Mouse (Mus musculus) lung, postnatal 4 days (tissue): ENCODE data around the gene Pttg1ip.

Source experiments
- DNase-seq, 2 experiments: peaks; one replicate each; pipeline ENCODE4 v3.0.0; 2021

Gene Pttg1ip

DNA sequence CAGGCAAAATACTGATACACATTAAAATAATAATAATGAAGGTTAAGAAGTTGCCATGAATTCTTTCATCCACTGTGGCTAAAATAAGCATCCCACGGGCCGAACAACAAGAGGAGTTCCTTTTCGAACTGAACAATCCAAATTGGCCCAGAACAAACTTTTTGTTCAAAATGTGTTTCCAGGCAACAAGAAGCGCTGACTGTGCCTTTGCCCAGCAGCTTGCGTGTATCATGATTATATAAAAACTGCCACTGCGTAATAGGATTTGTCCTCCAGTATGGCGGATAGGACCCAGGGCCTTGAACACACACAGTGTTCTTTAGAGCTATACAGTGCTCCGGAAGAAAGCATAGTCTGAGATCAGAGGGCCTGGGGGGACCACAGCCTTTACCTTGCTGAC is 27.1 kb downstream of the Pttg1ip start:
- no peak for DNase-seq

DNA sequence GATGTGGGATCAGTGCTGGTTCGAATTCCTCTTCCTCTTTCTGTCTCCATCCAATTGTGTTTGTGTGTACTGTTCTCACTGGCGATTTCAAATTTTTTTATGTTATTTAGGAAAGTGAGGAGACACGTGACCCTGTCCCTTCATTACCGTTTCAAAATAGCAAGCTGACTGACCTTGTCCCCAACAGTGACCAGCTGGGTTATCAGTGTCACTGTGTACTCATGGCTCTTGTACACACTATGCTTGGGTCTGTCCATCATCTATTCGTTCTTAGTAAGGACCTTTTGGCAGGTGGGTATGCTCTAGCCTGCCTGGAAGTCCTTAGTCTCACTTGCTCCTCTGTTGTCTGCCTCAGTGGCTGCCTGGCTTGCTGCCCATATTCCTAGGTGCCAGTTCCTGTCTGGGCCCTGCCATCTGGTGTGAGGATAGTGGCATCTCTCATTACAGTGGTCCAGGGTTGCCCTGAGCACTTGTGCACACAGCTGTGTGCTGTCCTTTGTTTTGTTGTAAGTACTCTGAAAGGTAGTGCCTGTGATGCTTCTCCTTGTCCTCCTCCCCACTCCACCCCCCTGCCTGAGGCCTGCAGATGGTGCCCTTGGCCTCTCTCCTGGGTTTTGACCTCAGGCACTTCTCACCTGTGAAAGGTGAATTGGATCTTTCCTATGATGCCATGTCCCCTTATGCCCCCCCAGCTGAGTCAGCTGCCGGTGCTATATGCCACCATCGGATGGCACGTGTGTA is 28.9 kb downstream of the Pttg1ip start:
- no peak for DNase-seq

DNA sequence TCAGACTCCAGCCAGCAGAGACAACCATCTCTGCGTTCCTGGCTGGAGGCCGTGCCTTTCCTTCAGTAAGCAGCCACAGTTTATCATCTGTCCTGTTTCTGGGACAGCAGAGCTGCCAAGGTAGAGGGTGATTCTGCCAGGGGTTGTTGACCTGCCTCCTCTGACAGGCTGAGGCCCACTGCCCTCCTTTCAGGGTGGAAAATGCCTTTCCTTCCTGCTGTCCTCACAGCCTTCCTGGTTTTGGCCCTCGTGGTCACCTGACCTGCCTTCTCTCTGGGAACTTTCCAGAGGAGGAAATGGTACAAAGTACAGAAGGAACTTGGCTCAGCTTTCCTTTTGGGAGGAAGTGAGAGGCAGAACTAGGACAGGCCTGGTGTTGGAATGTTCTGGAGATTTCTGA is 31.9 kb downstream of the Pttg1ip start:
- peak; percentile 51 to 73 for DNase-seq

DNA sequence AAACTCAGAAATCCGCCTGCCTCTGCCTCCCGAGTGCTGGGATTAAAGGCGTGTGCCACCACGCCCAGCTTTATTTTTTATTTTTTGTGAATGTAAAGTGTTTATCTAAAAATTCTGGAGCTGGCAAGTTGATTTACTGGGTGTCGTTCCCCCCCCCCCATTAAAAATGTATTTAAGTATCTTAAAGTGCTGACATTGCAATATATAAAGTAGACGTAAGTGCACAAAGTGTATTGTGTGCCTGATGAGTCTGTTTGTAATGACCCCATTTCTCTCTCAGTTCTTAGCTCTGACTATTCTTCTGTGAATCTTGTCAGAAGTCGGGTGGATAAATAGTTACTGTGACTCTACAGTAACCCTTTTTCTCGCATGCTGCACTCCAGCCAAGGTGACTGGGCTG is 34.1 kb downstream of the Pttg1ip start:
- no peak for DNase-seq

DNA sequence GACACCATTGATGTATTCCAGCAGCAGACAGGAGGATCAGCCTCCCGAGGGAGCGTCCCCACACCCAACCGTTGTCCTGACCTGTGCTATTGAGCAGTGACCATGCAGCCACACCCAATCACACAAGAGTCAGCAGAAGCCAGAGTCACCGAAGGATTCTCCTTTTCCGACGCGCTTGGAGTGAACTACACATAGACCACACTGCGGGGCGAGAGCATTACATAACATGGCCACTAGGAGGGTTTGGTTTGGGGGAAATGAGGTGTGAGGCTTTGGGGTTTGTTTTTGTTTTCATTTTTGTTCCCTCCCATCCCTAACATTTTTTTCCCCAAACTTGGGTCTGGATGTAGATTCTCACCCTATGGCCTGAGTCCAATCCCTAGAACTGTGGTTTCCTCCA is 34.6 kb downstream of the Pttg1ip start:
- no peak for DNase-seq

DNA sequence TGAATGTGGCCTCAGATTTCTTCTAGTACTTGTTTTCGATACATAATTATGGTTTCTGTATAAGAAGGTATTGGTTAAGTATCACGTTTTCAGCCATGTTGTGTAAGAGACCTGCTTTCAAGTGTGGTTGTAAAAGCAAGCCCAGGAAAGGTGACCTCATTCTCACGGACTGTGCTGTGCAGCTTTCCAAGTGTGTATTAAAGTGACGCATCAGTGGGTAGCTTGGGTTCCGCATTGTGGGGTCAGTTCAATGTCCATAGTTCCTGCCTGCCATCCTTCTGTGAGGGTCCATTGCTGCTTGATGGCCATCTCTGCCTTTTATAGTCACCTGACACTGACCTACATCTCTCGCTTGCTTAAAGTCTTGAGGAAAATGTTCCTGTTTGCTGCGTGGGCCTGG is 35.4 kb downstream of the Pttg1ip start:
- no peak for DNase-seq

DNA sequence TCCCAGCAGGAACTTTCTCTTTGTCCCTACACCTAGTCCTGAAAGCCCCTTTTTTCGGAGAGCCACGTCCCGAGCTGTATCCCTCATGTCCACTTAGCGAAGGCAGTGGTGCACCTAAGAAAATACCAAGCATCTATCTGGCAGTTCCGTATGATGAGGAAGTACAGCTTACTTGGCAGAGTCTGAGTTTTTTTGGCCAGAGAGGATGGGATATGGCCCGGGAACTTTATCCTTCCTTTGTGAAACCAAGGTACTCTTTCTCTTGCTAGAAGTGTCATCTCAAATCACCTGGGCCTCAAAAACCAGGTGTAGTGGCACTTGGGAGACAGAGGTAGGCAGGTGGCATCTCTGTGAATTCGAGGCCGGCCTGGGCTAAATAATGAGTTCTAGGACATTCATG is 40.0 kb downstream of the Pttg1ip start:
- peak in 1 of 2 experiments; percentile 20 for DNase-seq

DNA sequence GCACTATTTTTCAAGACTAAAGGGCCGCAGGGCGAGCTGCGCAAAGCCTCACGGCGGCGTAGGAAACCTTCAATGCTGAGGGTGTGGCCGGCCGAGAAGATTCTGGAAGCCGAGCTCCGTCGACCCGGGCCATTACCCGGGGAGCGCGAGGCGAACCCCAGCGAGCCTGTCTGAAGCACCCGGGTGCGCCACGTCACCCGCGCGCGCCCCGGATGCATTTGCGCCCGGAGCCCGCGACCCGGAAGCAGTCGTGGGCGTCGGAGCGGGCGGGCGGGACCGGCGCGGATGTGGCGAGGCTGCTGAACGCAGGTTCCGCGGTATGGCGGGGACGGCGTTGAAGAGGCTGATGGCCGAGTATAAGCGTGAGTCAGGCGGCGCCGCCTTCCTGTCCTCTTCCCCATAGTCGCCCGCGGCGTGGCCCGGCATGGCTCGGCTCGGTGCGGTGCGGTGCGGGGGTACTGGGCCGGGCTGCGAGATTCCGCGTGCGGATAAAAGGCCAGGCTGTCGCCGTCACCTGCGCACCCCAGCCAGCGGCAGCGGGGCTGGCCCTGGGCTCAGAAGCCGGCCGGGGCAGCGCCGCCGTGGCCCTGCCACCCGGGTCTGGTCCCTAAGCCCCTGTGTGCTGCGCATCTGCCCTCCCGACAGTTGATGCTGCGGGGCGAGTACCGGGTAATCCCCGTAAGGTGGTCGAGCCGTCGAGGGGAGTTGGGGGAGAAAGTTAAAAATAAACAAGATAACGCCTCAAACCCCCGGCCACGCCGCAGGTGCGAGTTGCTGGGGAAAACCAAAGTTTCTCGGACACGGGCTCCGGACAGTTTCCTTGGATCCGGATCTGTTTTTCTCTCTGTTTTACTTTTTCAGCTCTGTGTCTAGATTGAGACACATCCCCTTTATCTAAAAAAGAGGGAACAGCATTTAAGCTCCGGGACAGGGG is 40.8 kb downstream of the Pttg1ip start, which contains the start of gene Ube2g2:
Gene Ube2g2 (plus strand): TSS at position 221 of the 934 bp plus-strand sequence.
- peak; percentile 96 to 97 for DNase-seq

DNA sequence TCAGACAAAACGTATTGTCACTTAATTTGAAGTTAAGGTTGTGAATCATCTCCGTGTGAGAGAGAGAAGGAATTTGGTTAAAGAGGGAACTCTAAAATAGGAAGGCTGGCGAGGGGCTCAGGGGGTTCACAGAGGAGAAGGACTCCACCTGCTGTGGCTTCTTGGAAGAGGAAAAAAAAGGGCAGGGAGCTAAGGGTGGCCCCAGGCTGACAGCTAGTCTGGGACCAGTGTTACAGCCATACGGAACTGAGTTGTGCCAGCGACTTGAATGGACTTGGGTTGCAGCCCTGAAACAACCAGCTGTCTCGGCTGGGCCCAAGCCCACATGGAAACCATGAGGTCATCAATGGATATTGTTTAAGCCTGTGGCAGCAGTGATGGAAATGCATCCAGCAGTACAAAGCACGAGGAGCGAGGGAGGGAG is 41.6 kb downstream of the Pttg1ip start:
- DNase-seq, result peak; percentile 63 to 84

DNA sequence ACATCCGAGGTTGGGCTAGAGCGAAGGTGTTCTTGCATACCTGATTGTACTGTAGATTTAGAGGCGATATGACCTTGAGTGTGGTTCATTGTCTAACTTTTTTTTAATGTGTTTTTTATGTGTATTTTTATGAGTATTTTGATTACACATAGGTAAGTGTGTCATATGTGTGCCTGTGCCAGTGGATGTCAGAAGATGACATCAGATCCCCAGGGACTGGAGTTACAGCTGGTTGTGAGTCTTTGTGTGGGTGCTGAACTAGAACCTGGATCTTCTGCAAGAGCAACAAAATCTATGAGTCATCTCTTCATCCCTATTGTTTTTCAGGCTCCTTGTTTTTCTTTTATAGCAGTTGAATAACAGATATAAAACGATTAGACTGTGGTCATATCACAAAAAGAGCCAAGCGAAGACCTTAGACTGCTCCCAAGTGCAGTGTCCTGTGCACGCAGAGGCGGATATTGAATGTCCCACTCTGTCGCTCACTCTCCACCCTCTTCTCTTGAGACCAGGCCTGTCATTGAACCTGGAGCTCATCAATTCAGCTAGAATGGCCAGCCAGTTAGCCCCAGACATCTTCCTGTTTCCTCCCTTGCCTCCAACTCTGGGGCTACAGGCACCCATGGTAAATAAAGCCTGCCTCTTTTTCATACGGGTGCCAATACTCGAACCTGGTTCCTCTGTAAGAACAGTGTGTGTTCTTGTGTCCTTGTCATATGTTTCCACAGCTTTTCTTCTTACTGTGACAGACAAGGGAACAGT is 42.3 kb downstream of the Pttg1ip start:
- no peak for DNase-seq

DNA sequence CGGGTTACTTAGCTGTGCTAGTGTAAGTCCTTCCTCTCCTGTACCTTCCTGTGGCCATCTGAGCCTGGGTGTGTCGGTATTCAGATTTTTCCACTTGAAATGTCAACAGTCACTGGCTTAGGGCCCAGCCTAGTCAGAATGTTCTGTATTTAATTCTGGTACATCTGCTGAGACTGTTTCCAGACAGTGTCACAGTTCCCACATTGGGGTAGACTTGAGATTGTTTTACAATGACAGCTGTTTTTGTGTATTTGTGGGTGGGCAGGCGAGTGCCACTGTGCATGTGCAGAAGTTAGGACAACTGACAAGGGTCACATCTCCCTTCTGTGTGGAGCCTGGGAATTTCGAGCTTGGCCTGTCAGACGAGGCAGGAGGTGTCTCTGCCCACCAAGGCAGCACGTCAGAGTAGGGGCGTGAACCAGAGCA is 43.1 kb downstream of the Pttg1ip start:
- peak; percentile 46 to 55 for DNase-seq

DNA sequence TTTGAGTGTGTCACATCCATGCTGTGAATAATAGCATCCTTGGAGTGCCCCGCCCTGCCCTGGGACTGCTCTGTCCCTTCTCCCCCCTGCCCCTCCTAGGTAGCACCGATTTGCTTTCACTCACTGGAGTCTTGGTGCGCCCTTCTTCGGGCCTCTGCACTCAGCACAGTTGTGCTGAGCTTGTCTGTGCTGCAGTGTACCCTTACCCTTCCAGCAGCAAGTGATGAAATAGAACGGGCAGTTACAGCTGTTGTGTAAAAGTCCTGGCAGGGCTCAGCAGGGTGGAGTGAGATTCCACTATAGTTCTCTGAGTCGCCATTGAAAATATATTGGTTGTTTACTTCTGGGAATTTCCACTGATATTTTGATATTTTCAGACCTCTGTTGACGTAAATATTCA is 44.5 kb downstream of the Pttg1ip start:
- no peak for DNase-seq

DNA sequence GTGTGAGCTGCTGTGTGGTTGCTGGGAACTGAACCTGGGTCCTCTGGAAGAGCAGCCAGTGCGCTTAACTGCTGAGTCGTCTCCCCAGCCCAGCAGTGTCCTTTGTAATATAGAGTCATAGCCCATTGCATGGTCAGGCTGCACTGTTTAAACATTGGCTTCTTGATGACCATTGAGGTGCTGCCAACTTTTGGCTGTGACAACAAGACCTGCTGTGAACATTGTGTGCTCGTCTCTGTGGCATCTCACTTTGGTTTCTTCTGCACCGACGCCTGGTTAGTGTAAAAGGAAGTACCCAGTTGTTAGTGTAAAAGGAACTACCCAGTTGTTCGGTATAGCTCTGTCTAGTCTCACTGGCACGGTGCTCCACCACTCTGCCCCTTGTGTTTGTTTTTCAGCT is 45.1 kb downstream of the Pttg1ip start:
- DNase-seq, result no peak

DNA sequence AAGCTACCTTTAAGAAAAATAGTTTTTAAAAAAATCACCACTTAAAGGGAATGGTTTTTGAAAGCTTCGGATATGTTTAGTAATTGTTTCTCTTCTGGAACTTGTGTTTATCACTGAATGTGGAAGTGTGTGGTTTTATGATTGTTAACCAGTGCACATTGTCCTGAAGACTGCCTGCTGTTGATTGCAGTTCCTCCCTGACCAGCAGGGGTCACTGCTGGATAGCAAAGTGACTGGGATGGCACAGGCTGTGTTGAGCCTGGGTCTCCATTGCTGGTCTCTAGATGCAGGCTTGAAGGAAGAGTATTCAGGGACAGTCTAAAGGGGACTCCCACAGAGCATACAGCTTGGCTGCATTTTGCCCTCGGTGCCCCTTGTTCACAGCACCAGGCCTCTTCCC is 46.0 kb downstream of the Pttg1ip start:
- peak; percentile 78 to 88 for DNase-seq

DNA sequence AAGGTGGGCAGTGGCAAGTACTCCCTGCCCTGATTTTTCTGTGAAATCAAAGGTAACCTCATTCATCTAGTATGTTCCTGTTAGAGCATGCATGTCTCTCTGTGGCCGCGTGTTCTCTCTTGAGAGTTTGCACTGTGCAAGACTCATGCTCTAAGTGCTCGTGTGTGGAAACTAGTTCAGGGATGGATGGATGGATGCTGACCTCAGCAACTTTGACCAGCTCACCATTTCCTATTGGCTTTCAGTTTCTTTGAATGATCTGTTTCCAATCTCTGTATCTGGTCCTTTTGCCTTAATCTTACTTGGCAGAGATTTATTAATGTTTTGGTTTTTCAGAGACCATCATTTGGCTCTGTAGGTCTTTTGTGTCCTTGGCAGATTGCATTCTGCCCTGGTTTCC is 47.6 kb downstream of the Pttg1ip start:
- no peak for DNase-seq

DNA sequence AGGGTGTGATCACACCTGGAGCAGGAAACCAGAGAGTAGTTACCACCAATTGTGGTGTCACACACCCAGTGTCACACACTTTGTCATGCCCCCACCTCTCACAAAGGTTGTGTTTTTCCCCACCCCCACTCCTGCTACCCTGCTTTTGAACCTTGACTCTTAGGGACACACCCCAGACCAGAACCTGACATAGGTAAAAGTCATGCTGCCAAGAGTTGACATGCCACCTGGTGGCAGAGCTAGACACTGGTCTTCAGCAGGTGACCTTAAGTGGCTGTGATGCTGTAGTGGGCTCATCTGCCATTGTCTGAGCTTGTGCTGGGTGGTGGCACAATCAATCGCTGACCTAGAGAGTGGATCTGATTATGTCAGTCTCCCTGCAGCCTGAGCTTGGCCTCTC is 48.5 kb downstream of the Pttg1ip start:
- DNase-seq, result no peak

DNA sequence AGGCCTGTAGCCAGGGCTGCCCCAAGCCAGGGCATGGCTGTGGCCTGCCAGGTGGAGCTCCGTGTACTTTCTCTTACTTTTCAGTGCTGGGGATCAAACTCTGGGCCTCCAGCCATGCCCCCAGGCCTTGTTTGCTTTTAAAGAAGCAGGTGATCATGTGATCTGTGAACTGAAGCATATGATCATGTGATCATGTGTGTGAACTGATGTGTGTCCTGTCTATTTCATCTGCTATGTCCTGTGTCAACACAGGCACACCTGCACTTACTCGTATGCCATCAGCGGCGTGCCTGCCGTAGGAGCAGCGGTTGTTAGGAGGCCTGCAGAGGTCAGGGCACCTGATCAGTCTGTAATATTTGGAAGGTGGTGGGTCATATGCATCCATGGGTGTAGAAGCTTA is 52.5 kb downstream of the Pttg1ip start:
- no peak for DNase-seq

DNA sequence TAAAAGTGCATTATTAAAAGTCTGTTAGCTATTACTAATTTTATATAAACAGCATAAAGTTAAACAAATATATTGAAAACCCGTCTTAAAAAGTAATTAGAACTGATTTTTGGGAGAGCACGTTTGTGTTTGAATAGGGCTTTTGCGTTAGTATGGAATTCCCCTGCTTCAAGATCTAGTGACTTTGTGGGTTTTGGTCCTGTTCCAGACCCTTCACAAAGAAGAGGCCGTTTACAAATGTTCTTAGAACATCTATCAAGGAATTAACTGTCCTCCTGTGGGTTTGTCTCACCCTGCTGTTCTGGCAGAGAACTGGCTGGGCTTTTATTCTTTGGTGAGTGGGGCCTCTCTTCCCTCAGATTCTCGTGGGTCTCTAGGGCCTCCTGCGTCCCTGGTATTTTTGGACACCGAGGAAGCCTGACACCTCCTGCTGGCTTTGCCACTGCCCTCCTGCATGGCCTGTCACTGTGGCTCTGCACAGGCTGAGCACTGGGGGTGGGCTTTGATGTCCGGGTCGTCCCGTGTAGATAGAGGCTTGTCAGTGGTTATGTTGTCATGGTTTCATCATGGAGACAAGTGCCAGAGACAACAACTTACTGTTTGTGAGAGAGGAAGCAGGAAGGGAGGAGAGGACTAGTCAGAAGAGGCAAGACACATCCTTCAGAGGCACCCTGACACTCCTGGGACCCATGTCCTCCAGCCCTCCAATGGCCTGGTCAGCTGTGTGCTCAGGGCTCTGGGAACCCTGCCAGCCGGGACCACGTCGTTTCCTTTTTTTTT is 53.1 kb downstream of the Pttg1ip start:
- DNase-seq, result peak; percentile 38 to 72

DNA sequence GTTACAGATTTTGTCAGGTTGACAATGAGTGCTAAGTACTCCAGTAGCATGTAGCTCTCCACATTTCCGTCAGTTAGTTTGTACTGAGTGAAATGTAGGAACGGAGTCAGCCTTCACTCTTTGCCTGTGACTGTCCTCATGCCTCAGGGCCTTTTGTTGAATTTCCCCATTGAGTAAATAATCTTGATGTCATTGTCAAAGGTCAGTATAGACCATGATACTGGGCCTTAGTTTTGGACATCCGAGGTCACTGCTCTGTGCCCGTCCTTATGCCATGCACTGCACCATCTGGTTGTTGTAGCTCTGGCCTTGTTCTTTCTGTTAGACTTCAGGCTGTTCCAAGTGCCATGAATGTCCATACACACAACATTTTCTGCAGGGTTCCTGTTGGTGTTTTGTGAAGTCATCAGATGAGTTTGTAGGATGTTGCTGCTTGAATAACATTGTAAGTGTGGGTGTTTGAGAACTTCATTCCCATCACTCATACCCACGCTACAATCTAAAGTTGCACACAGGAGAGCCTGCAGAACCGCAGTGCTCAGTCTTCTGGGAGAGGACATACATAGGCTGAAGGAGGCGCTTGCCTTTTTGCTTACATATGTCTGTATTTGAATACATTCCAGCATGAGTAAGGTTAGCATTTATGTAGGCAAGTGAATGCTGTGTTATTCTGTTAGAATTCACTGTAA is 54.9 kb downstream of the Pttg1ip start:
- DNase-seq, result no peak

DNA sequence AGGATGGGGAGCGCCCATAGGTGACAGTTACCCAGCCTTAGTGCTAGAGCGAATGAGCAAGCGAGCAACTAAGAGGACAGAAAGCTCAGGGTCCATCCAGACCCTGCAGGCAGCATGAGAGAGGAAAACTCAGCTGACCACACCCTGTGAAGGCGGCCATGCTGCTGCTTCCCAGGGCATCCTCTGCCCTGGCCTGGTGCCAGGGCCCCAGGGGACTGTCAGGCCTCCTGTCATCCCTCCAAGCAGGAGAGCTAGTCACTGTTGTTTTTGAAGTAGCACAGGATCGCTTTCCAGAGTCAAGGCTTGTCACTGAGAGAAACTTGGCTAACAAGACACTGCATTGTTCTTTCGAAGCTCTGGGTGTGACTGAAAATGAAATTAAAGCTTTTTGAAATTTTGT is 57.4 kb downstream of the Pttg1ip start:
- DNase-seq, result peak in 1 of 2 experiments; percentile 56

DNA sequence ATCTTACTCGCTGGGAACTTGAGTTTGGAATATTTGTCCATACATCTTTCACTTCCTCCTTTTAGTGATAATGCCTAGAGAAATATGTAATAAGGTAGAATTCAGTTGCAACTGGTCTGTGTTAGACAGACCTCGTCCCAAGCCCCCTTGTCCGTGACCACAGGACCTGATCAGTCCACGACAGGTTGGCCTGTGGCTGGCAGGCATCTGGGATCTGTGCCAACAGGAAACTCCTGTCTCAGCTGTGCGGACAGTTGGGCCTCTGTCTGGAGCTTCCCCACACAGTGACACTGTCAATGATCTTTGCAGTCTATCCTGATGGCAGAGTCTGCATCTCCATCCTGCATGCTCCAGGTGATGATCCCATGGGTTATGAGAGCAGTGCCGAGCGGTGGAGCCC is 61.6 kb downstream of the Pttg1ip start:
- no peak for DNase-seq

DNA sequence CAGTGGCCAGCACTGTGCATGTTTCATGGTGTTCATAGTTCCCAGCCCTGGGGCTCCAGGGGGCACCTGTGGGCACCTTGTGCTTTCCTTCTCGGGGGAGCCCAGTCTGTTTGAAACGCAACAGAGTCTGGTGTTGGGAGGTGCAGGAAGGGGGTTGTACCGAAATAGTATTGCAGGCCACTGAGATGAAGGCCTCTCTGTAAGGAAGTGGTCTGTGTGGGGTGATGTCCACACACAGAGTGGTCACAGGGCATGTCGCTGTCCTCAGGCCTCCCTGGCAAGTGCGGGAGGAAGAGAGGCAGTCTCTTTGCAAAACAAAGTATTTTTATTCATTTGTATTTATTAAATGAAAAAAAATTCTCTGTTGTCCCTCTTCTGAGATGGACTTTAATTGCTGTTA is 64.1 kb downstream of the Pttg1ip start:
- DNase-seq, result no peak
